ENCODE assay signal across 9 mouse cellular contexts in genomic region chr12:104939372-104940026, GRCm38 (mm10).
DNase-seq lines count a peak whose midpoint lies in the region; ATAC-seq and TF ChIP-seq lines count a peak whose summit lies in the region.
"Had no signal": no experiment of that assay in that cellular context is flagged by ENCODE, and none has a peak within 500 bp of the region (broad histone marks: within the 10 kb centered on the region; RNA-seq: fewer than 3 reads in every experiment).

No protein-coding gene starts in this region.

- TF ChIP-seq CTCF in layer of hippocampus, adult 2 months (conservative IDR thresholded peaks at IDR 0.05), result peak; percentile 99
- peak; percentile 99 for TF ChIP-seq CTCF in lung, embryonic 14.5 days (IDR thresholded peaks at IDR 0.05; ENCODE audit: low read depth)

- peaks cover 8% of the 10 kb centered on the region for H3K4me1 ChIP-seq in forebrain, embryonic 13.5 days
- H3K4me1 ChIP-seq in lung, embryonic 14.5 days (ENCODE audit: insufficient read depth), result no peaks in the 10 kb centered on the region

- DNase-seq in MEL-GATA-1-ER (ENCODE audit: extremely low read depth, low read depth), result peak; percentile 16
- peak; percentile 63 to 88 for DNase-seq in layer of hippocampus, adult 2 months (ENCODE audit: low spot score in 2 of 2)
- DNase-seq in lung, embryonic 14.5 days, result peak; percentile 89
- peak; percentile 22 for DNase-seq in ovary, adult 18-20 months (ENCODE audit: low spot score)
- DNase-seq in thymus, postnatal 36 days, result peak; percentile 44 to 52

- H3K9ac ChIP-seq in forebrain, embryonic 13.5 days, result no peak overlapping the region
- H3K9ac ChIP-seq in lung, embryonic 14.5 days, result no peak overlapping the region

- ATAC-seq in cerebellum, adult (ENCODE audit: insufficient number of reproducible peaks, low FRiP score, low TSS enrichment), result peak; percentile 84
- ATAC-seq in forebrain, embryonic 13.5 days, result peak; percentile 85
- ATAC-seq in hematopoietic stem cell, adult 5-6 weeks (replicated peaks in 1 of 2; ENCODE audit: insufficient read depth in 1 of 2, low FRiP score in 2 of 2, low TSS enrichment in 1 of 2, low read depth in 1 of 2, poor library complexity in 2 of 2, severe bottlenecking in 2 of 2), result peak; percentile 82 to 86
- ATAC-seq in lung, embryonic 14.5 days (ENCODE audit: insufficient read depth), result peak; percentile 77

- H3K4me2 ChIP-seq in forebrain, embryonic 13.5 days, result no peak overlapping the region
- no peak overlapping the region for H3K4me2 ChIP-seq in lung, embryonic 14.5 days

- H3K27ac ChIP-seq in forebrain, embryonic 13.5 days, result peak overlapping the region; percentile 44; the same call in 1 of the 2 replicates
- peak overlapping the region; percentile 61; the same call in 1 of the 2 replicates for H3K27ac ChIP-seq in layer of hippocampus, adult 2 months
- no peak overlapping the region for H3K27ac ChIP-seq in lung, embryonic 14.5 days (ENCODE audit: low read depth)

- no peak overlapping the region for H3K4me3 ChIP-seq in forebrain, embryonic 13.5 days
- peak overlapping the region; percentile 8; the same call in 1 of the 2 replicates for H3K4me3 ChIP-seq in layer of hippocampus, adult 2 months
- H3K4me3 ChIP-seq in lung, embryonic 14.5 days (ENCODE audit: low read depth, low read length), result no peak overlapping the region
- H3K4me3 ChIP-seq: megakaryocyte, embryonic 14.5 days had no signal

- no peaks in the 10 kb centered on the region for H3K36me3 ChIP-seq in forebrain, embryonic 13.5 days (ENCODE audit: poor library complexity, severe bottlenecking)
- no peaks in the 10 kb centered on the region for H3K36me3 ChIP-seq in lung, embryonic 14.5 days (ENCODE audit: insufficient read depth)

- peaks cover 10% of the 10 kb centered on the region for H3K27me3 ChIP-seq in forebrain, embryonic 13.5 days
- H3K27me3 ChIP-seq in lung, embryonic 14.5 days (ENCODE audit: insufficient read depth, low read length), result no peaks in the 10 kb centered on the region
- H3K27me3 ChIP-seq: megakaryocyte, embryonic 14.5 days had no signal

- WGBS in forebrain, embryonic 13.5 days, result 35% methylated on average over 13 of the region's 13 CpGs
- WGBS in lung, embryonic 14.5 days, result 35% methylated on average over 13 of the region's 13 CpGs

- H3K9me3 ChIP-seq in forebrain, embryonic 13.5 days (replicated peaks), result no peaks in the 10 kb centered on the region
- H3K9me3 ChIP-seq in lung, embryonic 14.5 days (ENCODE audit: low read depth, low read length), result 0 out of 2 replicates have a peak, but pooled peaks cover 3% of the 10 kb centered on the region

Comparison
In these comparisons a context has a peak if more than half of its experiments do, and no peak if none do; other contexts are left out.
1. DNase-seq: peak in every context shown above with its lines; median percentile 89 in lung, embryonic 14.5 days; 76 in layer of hippocampus, adult 2 months; 48 in thymus, postnatal 36 days; 22 in ovary, adult 18-20 months; 16 in MEL-GATA-1-ER.